Mouse (Mus musculus): ENCODE measurements around the gene Gsdme.

The Gsdme gene

DNA sequence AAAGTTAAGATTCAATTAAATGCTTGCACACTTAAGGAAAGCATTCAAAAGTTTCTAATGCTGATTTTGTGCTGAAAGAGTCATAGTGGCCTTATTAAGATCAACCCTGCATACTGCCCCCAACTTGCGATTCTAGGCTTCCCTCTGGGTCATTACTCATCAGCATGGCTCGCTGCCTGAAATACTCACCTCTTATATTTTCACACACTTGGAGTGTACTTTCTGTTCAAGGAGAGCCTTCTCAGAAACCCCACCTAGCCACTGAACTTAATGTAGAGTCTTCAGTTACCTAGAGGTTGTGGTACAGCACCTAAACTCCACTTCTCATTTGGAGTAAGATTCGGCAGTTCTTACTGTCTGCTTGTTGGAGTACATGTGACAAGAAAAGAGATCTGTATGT is 72.1 kb downstream of the Gsdme start:
- no peak for DNase-seq (ENCODE audit: extremely low spot score, low read depth, low spot score)

- no peak for DNase-seq (ENCODE audit: extremely low spot score, low read depth, low spot score)
Observed at GRCm38 (mm10) chr6:50189376-50189775, 74.3 kb downstream of the Gsdme start.

- no peak for DNase-seq (ENCODE audit: extremely low spot score, low read depth, low spot score)
Observed at GRCm38 (mm10) chr6:50187955-50188354, 75.7 kb downstream of the Gsdme start.

DNA sequence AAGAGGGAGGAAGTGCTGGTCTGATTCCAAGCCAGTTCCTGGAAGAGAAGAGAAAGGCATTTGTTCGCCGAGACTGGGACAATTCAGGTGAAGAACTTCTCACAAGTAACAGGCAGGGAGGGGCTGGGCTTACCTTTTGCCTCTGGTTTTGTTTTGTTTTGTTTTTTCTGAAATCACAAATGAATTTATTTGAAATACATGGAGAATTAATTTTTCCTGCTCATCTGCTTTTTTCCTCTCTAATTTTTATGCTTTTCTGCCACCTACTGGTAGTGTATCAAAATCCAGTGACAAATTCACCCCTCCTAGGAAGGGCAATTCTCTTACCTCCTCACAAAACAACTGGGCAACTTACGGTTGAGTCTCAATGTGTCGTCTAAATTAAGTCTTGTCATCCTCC is 83.5 kb downstream of the Gsdme start:
- no peak for DNase-seq (ENCODE audit: extremely low spot score, low read depth, low spot score)

DNA sequence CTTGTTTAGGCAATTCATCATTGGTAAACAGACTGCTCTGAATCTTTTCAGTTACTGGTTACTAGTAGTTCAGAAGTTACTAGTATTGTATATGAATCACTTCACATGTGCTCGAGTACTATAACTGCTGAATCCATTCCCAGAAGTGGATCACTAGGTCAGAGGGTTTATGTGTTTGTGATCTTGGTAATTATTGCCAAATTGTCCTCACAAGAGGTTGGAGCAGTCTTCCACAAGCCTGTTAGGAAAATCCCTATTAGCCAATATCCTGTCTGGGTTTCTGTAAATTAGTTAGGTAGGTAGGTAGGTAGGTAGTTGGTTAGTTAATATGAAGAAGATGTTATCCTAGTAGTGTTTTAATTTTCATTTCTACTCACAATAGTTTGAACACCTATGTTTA is 87.9 kb downstream of the Gsdme start:
- DNase-seq (ENCODE audit: extremely low spot score, low read depth, low spot score), result no peak

DNA sequence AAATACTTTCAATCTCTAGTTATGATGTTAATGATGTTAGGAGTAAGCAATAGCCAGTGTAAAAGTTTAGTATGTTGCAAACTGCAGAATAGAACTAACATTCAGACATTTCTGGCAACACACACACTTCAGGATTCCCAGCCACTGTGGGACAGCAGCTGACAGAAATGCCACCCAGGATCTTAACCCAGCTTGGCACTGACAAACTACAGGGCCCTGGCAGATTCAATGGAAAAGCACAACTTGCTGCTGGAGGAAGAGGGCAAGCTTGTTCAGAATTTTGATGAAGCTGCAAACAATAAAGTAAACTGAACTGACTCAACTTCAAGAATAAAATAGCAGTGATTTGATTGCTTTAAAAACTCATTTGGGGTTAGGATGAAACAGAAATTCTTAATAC is 93.9 kb downstream of the Gsdme start:
- no peak for DNase-seq (ENCODE audit: extremely low spot score, low read depth, low spot score)

GRCm38 (mm10) chr6:50168821-50169220 is 94.8 kb downstream of the Gsdme start:
- no peak for DNase-seq (ENCODE audit: extremely low spot score, low read depth, low spot score)

DNA sequence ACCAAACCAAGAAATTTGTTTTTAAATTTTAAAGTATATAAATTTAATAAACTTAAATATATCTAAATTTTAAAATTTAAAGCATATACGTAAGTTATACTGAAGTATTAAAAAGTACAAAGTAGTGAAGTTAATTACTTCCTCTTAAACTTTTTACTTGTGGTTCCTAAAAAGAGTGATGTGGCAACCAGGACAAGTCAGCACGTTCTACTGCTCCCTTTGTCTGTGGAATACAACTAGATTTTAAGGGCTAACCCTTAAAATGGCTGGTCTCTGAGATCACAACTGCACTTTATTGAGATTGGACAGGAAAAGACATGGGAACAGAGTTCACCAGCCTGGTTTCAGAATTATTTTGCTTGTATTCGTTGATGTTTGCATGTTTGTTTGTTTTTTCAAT is 100.6 kb downstream of the Gsdme start:
- DNase-seq (ENCODE audit: extremely low spot score, low read depth, low spot score), result no peak

DNA sequence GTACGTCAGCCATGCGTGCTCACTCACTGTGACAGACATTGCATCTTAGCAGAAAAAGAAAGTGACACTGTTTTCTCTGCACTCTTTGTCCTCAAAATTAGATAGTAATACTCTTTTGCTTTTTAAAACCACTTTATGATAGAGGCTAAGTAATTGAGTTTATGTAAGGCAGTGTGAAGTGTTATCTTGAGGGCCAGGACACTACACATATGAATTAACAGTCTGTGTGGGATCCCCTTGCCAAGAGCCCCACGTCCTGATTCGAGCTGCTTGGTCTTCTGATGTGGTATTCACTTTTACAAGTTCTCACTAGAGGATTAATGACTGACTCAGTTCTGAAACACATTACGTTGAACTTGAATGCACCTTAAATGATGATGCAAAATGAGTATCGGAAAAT is 103.8 kb downstream of the Gsdme start:
- no peak for DNase-seq (ENCODE audit: extremely low spot score, low read depth, low spot score)

- no peak for DNase-seq (ENCODE audit: extremely low spot score, low read depth, low spot score)
Observed at GRCm38 (mm10) chr6:50149378-50149777, 114.3 kb downstream of the Gsdme start.

- DNase-seq (ENCODE audit: extremely low spot score, low read depth, low spot score), result no peak
Observed at GRCm38 (mm10) chr6:50146158-50146557, 117.5 kb downstream of the Gsdme start.

DNA sequence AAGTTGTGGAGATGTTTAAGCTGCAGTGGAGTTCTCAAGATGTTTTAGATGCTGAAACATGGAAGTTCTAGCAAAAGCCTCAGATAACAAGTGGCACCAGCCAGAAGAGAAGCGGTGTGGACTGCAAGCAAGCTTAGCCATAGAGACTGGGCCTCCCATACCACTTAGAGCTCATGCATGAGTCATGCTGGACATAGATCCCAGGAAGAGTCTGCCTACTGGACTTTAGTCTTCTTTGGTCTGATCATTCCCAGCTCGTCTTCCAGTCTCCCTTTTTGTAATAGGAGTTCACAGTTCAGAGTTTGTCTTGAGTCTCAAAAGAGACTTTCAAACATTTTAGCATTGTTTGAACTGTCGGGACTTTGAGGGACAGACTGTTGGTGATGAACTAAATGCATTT is 124.1 kb downstream of the Gsdme start:
- no peak for DNase-seq (ENCODE audit: extremely low spot score, low read depth, low spot score)

Measured in hindlimb bud, embryonic 11.5 days (tissue).